Mouse (Mus musculus) G1E-ER4 (cell line): Measurements from ENCODE around the gene Eln. TPM values are rescaled to one million over a fixed set of nuclear protein-coding genes. Genes with fewer than 3 reads are reported as not detected.

ENCODE experiments used
- GATA1 ChIP-seq: IDR thresholded peaks from one replicate; pipeline ENCODE4 v1.8.0; 2012; ENCODE audit warnings: low read length, inconsistent platforms
- polyA plus RNA-seq: library from polyadenylated mRNA; stranded (reverse); fragments of >175 nt; gene quantifications from 2 replicates; pipeline ENCODE4 v1.2.3, GENCODE M21; 2012

The Eln gene
- polyA plus RNA-seq = not detected in 2 replicates

GRCm38 (mm10) chr5:134746890-134747511 is at the start of gene Eln:
Eln (minus strand) TSS chr5:134747323.
- no peak for TF ChIP-seq GATA1

GRCm38 (mm10) chr5:134790080-134790995 is 43.2 kb upstream of the Eln start:
- no peak for TF ChIP-seq GATA1

GRCm38 (mm10) chr5:134788237-134788636 is 41.1 kb upstream of the Eln start:
- no peak for TF ChIP-seq GATA1

GRCm38 (mm10) chr5:134785691-134786371 is 38.7 kb upstream of the Eln start:
- no peak for TF ChIP-seq GATA1

GRCm38 (mm10) chr5:134783794-134784193 is 36.7 kb upstream of the Eln start:
- TF ChIP-seq GATA1 = no peak

- no peak for TF ChIP-seq GATA1
These were observed 33.8 kb upstream of the Eln start for GRCm38 (mm10) chr5:134780963-134781362.

- no peak for TF ChIP-seq GATA1
These were observed 33.0 kb upstream of the Eln start for GRCm38 (mm10) chr5:134780146-134780545.

GRCm38 (mm10) chr5:134776551-134776950 is 29.4 kb upstream of the Eln start:
- TF ChIP-seq GATA1 = no peak

- TF ChIP-seq GATA1 = no peak
These were observed 25.4 kb upstream of the Eln start for GRCm38 (mm10) chr5:134772522-134772921.

- no peak for TF ChIP-seq GATA1
These were observed 24.6 kb upstream of the Eln start for GRCm38 (mm10) chr5:134771750-134772149.

GRCm38 (mm10) chr5:134769181-134769580 is 22.1 kb upstream of the Eln start:
- no peak for TF ChIP-seq GATA1

- no peak for TF ChIP-seq GATA1
These were observed 18.3 kb upstream of the Eln start for GRCm38 (mm10) chr5:134765441-134765840.

- no peak for TF ChIP-seq GATA1
These were observed 16.2 kb upstream of the Eln start for GRCm38 (mm10) chr5:134763326-134763725.

GRCm38 (mm10) chr5:134761409-134762124 is 14.4 kb upstream of the Eln start:
- no peak for TF ChIP-seq GATA1

GRCm38 (mm10) chr5:134756031-134756430 is 8.9 kb upstream of the Eln start:
- no peak for TF ChIP-seq GATA1

- no peak for TF ChIP-seq GATA1
These were observed 7.0 kb upstream of the Eln start for GRCm38 (mm10) chr5:134754096-134754495.

GRCm38 (mm10) chr5:134750469-134750868 is 3.3 kb upstream of the Eln start:
- no peak for TF ChIP-seq GATA1
